Mouse (Mus musculus): ENCODE measurements around the gene Rhox4f. TPM values are rescaled to one million over a fixed set of nuclear protein-coding genes. Genes with fewer than 3 reads are reported as not detected.

Rhox4f gene
- polyA plus RNA-seq, 1 experiment from 2014 or later, result not detected

Other genes with a start within 250 kb of the Rhox4f start
- gene Rhox3a2, start 227.7 kb downstream of the Rhox4f start, polyA plus RNA-seq (2015; fragmentation: Nextera tagmentation; extraction: Ambion mirVana), result not detected in 2 replicates
- gene Rhox4a2, start 216.9 kb downstream of the Rhox4f start, polyA plus RNA-seq (2015; fragmentation: Nextera tagmentation; extraction: Ambion mirVana), result not detected in 2 replicates
- not detected in 2 replicates for gene Rhox2b, start 195.6 kb downstream of the Rhox4f start, polyA plus RNA-seq (2015; fragmentation: Nextera tagmentation; extraction: Ambion mirVana)
- gene Rhox4b, start 175.2 kb downstream of the Rhox4f start, polyA plus RNA-seq (2015; fragmentation: Nextera tagmentation; extraction: Ambion mirVana), result not detected in 2 replicates
- gene Rhox2c, start 154.0 kb downstream of the Rhox4f start, polyA plus RNA-seq (2015; fragmentation: Nextera tagmentation; extraction: Ambion mirVana), result not detected in 2 replicates
- not detected in 2 replicates for gene Rhox3c, start 149.1 kb downstream of the Rhox4f start, polyA plus RNA-seq (2015; fragmentation: Nextera tagmentation; extraction: Ambion mirVana)
- gene Rhox4c, start 127.4 kb downstream of the Rhox4f start, polyA plus RNA-seq (2015; fragmentation: Nextera tagmentation; extraction: Ambion mirVana), result not detected in 2 replicates
- gene Rhox2d, start 114.3 kb downstream of the Rhox4f start, polyA plus RNA-seq (2015; fragmentation: Nextera tagmentation; extraction: Ambion mirVana), result not detected in 2 replicates
- gene Rhox4d, start 93.3 kb downstream of the Rhox4f start, polyA plus RNA-seq (2015; fragmentation: Nextera tagmentation; extraction: Ambion mirVana), result not detected in 2 replicates
- not detected in 2 replicates for gene Rhox2e, start 77.3 kb downstream of the Rhox4f start, polyA plus RNA-seq (2015; fragmentation: Nextera tagmentation; extraction: Ambion mirVana)
- not detected in 2 replicates for gene Rhox3e, start 65.7 kb downstream of the Rhox4f start, polyA plus RNA-seq (2015; fragmentation: Nextera tagmentation; extraction: Ambion mirVana)
- gene Rhox4e, start 50.3 kb downstream of the Rhox4f start, polyA plus RNA-seq (2015; fragmentation: Nextera tagmentation; extraction: Ambion mirVana), result not detected in 2 replicates
- gene Rhox2f, start 36.3 kb downstream of the Rhox4f start, polyA plus RNA-seq (2015; fragmentation: Nextera tagmentation; extraction: Ambion mirVana), result not detected in 2 replicates
- gene Rhox3f, start 26.7 kb downstream of the Rhox4f start, polyA plus RNA-seq (2015; fragmentation: Nextera tagmentation; extraction: Ambion mirVana), result not detected in 2 replicates
- gene Rhox3g, start 20.9 kb upstream of the Rhox4f start, polyA plus RNA-seq (2015; fragmentation: Nextera tagmentation; extraction: Ambion mirVana), result not detected in 2 replicates
- gene Rhox2g, start 35.8 kb upstream of the Rhox4f start, polyA plus RNA-seq (2015; fragmentation: Nextera tagmentation; extraction: Ambion mirVana), result not detected in 2 replicates
- not detected in 2 replicates for gene Rhox4g, start 43.6 kb upstream of the Rhox4f start, polyA plus RNA-seq (2015; fragmentation: Nextera tagmentation; extraction: Ambion mirVana)
- not detected in 2 replicates for gene Rhox3h, start 61.1 kb upstream of the Rhox4f start, polyA plus RNA-seq (2015; fragmentation: Nextera tagmentation; extraction: Ambion mirVana)
- gene Rhox2h, start 65.6 kb upstream of the Rhox4f start, polyA plus RNA-seq (2015; fragmentation: Nextera tagmentation; extraction: Ambion mirVana), result not detected in 2 replicates
- 1.1 and 1.5 TPM in 2 replicates for gene Rhox5, start 197.1 kb upstream of the Rhox4f start, polyA plus RNA-seq (2015; fragmentation: Nextera tagmentation; extraction: Ambion mirVana)
- not detected in 2 replicates for gene Rhox6, start 219.2 kb upstream of the Rhox4f start, polyA plus RNA-seq (2015; fragmentation: Nextera tagmentation; extraction: Ambion mirVana)
- not detected in 2 replicates for gene Rhox7a, start 224.0 kb upstream of the Rhox4f start, polyA plus RNA-seq (2015; fragmentation: Nextera tagmentation; extraction: Ambion mirVana)